Mouse (Mus musculus): ENCODE measurements around the gene Olfr315. TPM values are rescaled to one million over a fixed set of nuclear protein-coding genes. Genes with fewer than 3 reads are reported as not detected.
"Not testable (repeated sequence)": the region's sequence is repeated elsewhere in the genome, so short reads cannot be mapped to it uniquely, and the experiment has no call there.

Olfr315 gene
- total RNA-seq, 4 experiments from 2014 or later, result not detected

GRCm38 (mm10) chr11:58815676-58816075, 42.7 kb downstream of the Olfr315 start:
- no peak for DNase-seq (ENCODE audit: low spot score in 2 of 2)

- not testable (repeated sequence) for DNase-seq (ENCODE audit: low spot score in 2 of 2)
These were observed 55.9 kb downstream of the Olfr315 start, which contains the start of gene Olfr312 for GRCm38 (mm10) chr11:58828937-58829336. Gene Olfr312, plus strand, starts transcription at chr11:58829237.

- DNase-seq (ENCODE audit: low spot score in 2 of 2), result no peak
These were observed 56.8 kb downstream of the Olfr315 start for GRCm38 (mm10) chr11:58829764-58830163.

Other genes starting within 250 kb of the Olfr315 start
- not detected for gene Olfr330, start 238.4 kb upstream of the Olfr315 start, total RNA-seq (2022)
- not detected for gene Olfr329-ps, start 226.8 kb upstream of the Olfr315 start, total RNA-seq (2022)
- under 1 TPM; 0.11 to 0.35 (median 0.23) TPM for gene Olfr328, start 217.6 kb upstream of the Olfr315 start, total RNA-seq (2022)
- gene Olfr224, start 202.6 kb upstream of the Olfr315 start, total RNA-seq (2022), result not detected
- not detected for gene Olfr325, start 195.5 kb upstream of the Olfr315 start, total RNA-seq (2022)
- gene Olfr324, start 178.1 kb upstream of the Olfr315 start, total RNA-seq (2022), result not detected
- gene 2210407C18Rik, start 157.1 kb upstream of the Olfr315 start, total RNA-seq (2022), result not detected
- gene Olfr323, start 142.7 kb upstream of the Olfr315 start, total RNA-seq (2022), result not detected
- under 1 TPM in 2 of 4 experiments, not detected in 2; 0.14 to 0.19 TPM for gene Trim58, start 132.7 kb upstream of the Olfr315 start, total RNA-seq (2022)
- not detected for gene Olfr322, start 114.4 kb upstream of the Olfr315 start, total RNA-seq (2022)
- gene Olfr320, start 92.1 kb upstream of the Olfr315 start, total RNA-seq (2022), result not detected
- gene Olfr319, start 74.0 kb upstream of the Olfr315 start, total RNA-seq (2022), result under 1 TPM in 1 of 4 experiments, not detected in 3; 0.43 TPM
- under 1 TPM in 2 of 4 experiments, not detected in 2; 0.09 to 0.16 TPM for gene Olfr318, start 49.2 kb upstream of the Olfr315 start, total RNA-seq (2022)
- under 1 TPM in 3 of 4 experiments, not detected in 1; 0.19 to 0.76 (median 0.43) TPM for gene Olfr317, start 34.0 kb upstream of the Olfr315 start, total RNA-seq (2022)
- 1 to 10 TPM in 2 of 4 experiments, under 1 TPM in 2; 0.59 to 1.8 (median 1.2) TPM for gene Olfr316, start 20.5 kb upstream of the Olfr315 start, total RNA-seq (2022)
- gene Olfr314, start 9.8 kb downstream of the Olfr315 start, total RNA-seq (2022), result not detected
- gene Fam183b, start 28.8 kb downstream of the Olfr315 start, total RNA-seq (2022), result 1 to 10 TPM; 5.4 to 7.7 (median 6.4) TPM
- not detected for gene Olfr313, start 41.8 kb downstream of the Olfr315 start, total RNA-seq (2022)
- not detected for gene Olfr312, start 56.0 kb downstream of the Olfr315 start, total RNA-seq (2022)
- gene Olfr311, start 66.1 kb downstream of the Olfr315 start, total RNA-seq (2022), result not detected
- gene Gm12258, start 74.0 kb downstream of the Olfr315 start, total RNA-seq (2022), result 10 to 100 TPM; 15.8 to 24.2 (median 21.4) TPM
- gene 2810021J22Rik, start 94.0 kb downstream of the Olfr315 start, total RNA-seq (2022), result 10 to 100 TPM in 3 of 4 experiments, 1 to 10 TPM in 1; 7.1 to 14.0 (median 12.1) TPM
- gene Zfp39, start 131.0 kb downstream of the Olfr315 start, total RNA-seq (2022), result 10 to 100 TPM in 2 of 4 experiments, 1 to 10 TPM in 2; 9.0 to 10.2 (median 9.8) TPM
- under 1 TPM in 1 of 4 experiments, not detected in 3; 0.14 TPM for gene Btnl10, start 144.7 kb downstream of the Olfr315 start, total RNA-seq (2022)
- 100 to 1,000 TPM; 426 to 450 (median 442) TPM for gene Rnf187, start 165.7 kb downstream of the Olfr315 start, total RNA-seq (2022)
- gene Hist3h2ba, start 175.7 kb downstream of the Olfr315 start, total RNA-seq (2022), result 10 to 100 TPM; 71.4 to 92.2 (median 75.7) TPM
- 10 to 100 TPM; 48.9 to 64.2 (median 56.8) TPM for gene Hist3h2a, start 181.5 kb downstream of the Olfr315 start, total RNA-seq (2022)
- gene Trim17, start 181.5 kb downstream of the Olfr315 start, total RNA-seq (2022), result 1 to 10 TPM; 2.8 to 6.3 (median 4.8) TPM
- 10 to 100 TPM; 28.4 to 32.5 (median 31.0) TPM for gene Trim11, start 204.9 kb downstream of the Olfr315 start, total RNA-seq (2022)